Mouse (Mus musculus): ENCODE results near the gene Kdelc2. TPM values are rescaled to one million over a fixed set of nuclear protein-coding genes. Genes with fewer than 3 reads are reported as not detected.

The Kdelc2 gene
- polyA plus RNA-seq (2012; rRNA removed): 14.1 and 22.2 TPM in 2 replicates

- DNase-seq (ENCODE audit: low spot score): peak; percentile 82
These were observed at the start of gene Kdelc2 for GRCm38 (mm10) chr9:53383951-53384866. TSS of gene Kdelc2 (plus strand) at chr9:53384025.

- DNase-seq (ENCODE audit: low spot score): no peak
These were observed 48.7 kb upstream of the Kdelc2 start for GRCm38 (mm10) chr9:53335131-53335530.

- no peak for DNase-seq (ENCODE audit: low spot score)
These were observed 44.2 kb upstream of the Kdelc2 start for GRCm38 (mm10) chr9:53339603-53340002.

GRCm38 (mm10) chr9:53340328-53340916 is 43.4 kb upstream of the Kdelc2 start:
- no peak for DNase-seq (ENCODE audit: low spot score)

GRCm38 (mm10) chr9:53340969-53341368 is 42.9 kb upstream of the Kdelc2 start:
- DNase-seq (ENCODE audit: low spot score): peak; percentile 23

- no peak for DNase-seq (ENCODE audit: low spot score)
These were observed 41.8 kb upstream of the Kdelc2 start for GRCm38 (mm10) chr9:53341981-53342380.

- DNase-seq (ENCODE audit: low spot score): no peak
These were observed 39.0 kb upstream of the Kdelc2 start for GRCm38 (mm10) chr9:53344646-53345432.

GRCm38 (mm10) chr9:53345728-53346127 is 38.1 kb upstream of the Kdelc2 start:
- no peak for DNase-seq (ENCODE audit: low spot score)

- no peak for DNase-seq (ENCODE audit: low spot score)
These were observed 37.4 kb upstream of the Kdelc2 start for GRCm38 (mm10) chr9:53346402-53346801.

- DNase-seq (ENCODE audit: low spot score): no peak
These were observed 34.6 kb upstream of the Kdelc2 start for GRCm38 (mm10) chr9:53349211-53349610.

GRCm38 (mm10) chr9:53350331-53350730 is 33.5 kb upstream of the Kdelc2 start:
- DNase-seq (ENCODE audit: low spot score): no peak

- no peak for DNase-seq (ENCODE audit: low spot score)
These were observed 31.9 kb upstream of the Kdelc2 start for GRCm38 (mm10) chr9:53351899-53352298.

GRCm38 (mm10) chr9:53353161-53353560 is 30.7 kb upstream of the Kdelc2 start:
- no peak for DNase-seq (ENCODE audit: low spot score)

GRCm38 (mm10) chr9:53356219-53357155 is 27.3 kb upstream of the Kdelc2 start:
- peak; percentile 28 for DNase-seq (ENCODE audit: low spot score)

- no peak for DNase-seq (ENCODE audit: low spot score)
These were observed 12.5 kb upstream of the Kdelc2 start for GRCm38 (mm10) chr9:53371339-53371738.

GRCm38 (mm10) chr9:53375907-53376306 is 7.9 kb upstream of the Kdelc2 start:
- no peak for DNase-seq (ENCODE audit: low spot score)

- DNase-seq (ENCODE audit: low spot score): no peak
These were observed 7.0 kb upstream of the Kdelc2 start for GRCm38 (mm10) chr9:53376820-53377219.

GRCm38 (mm10) chr9:53377597-53377996 is 6.2 kb upstream of the Kdelc2 start:
- DNase-seq (ENCODE audit: low spot score): no peak

GRCm38 (mm10) chr9:53378171-53378570 is 5.7 kb upstream of the Kdelc2 start:
- no peak for DNase-seq (ENCODE audit: low spot score)

- DNase-seq (ENCODE audit: low spot score): no peak
These were observed 3.2 kb upstream of the Kdelc2 start for GRCm38 (mm10) chr9:53380595-53380994.

- no peak for DNase-seq (ENCODE audit: low spot score)
These were observed 2.7 kb upstream of the Kdelc2 start for GRCm38 (mm10) chr9:53381113-53381615.
